ENCODE assay signal across 8 mouse cellular contexts in the genomic region with DNA sequence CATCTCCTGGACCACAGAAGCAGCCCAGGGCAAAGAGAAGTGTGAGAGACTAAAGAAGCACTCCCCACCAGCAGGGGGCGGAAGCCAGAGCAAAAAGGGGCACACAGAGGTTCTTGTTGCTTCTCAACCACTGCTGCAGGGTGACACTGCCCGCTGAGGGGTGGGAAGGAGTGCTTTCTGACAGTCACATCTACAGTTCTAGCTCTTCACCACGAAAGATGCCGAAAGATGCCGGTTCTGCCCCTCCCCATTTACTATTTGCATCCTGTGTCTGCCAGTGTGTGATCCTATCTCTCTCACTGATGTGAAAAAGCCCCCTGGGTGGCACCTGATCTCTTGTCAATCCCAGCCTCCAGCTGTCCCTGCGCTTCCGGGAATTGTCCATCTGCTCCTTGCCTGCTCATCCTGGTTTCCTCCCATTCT.
DNase-seq lines count a peak whose midpoint lies in the region; ATAC-seq lines count a peak whose summit lies in the region.

No protein-coding gene starts in this region.

- no peaks in the 10 kb centered on the region for H3K4me1 ChIP-seq in hindbrain, embryonic 11.5 days (replicated peaks; ENCODE audit: control insufficient read depth, insufficient read depth, low read length)
- no peaks in the 10 kb centered on the region for H3K4me1 ChIP-seq in hindbrain, embryonic 16.5 days (ENCODE audit: control insufficient read depth, insufficient read depth, low read depth, low read length)
- H3K4me1 ChIP-seq in embryonic facial prominence, embryonic 13.5 days: peaks cover 20% of the 10 kb centered on the region

- no peak overlapping the region for H3K9ac ChIP-seq in hindbrain, embryonic 11.5 days (ENCODE audit: low read depth, low read length)
- no peak overlapping the region for H3K9ac ChIP-seq in hindbrain, embryonic 16.5 days (ENCODE audit: low read depth, low read length)
- H3K9ac ChIP-seq in embryonic facial prominence, embryonic 13.5 days: no peak overlapping the region

- no peak overlapping the region for H3K27ac ChIP-seq in hindbrain, embryonic 11.5 days (ENCODE audit: low read depth, low read length)
- no peak overlapping the region for H3K27ac ChIP-seq in hindbrain, embryonic 16.5 days (ENCODE audit: low read depth, low read length)
- H3K27ac ChIP-seq in embryonic facial prominence, embryonic 13.5 days: 0 out of 2 replicates have a peak overlapping the region, but pooled peaks have one; percentile 77

- H3K9me3 ChIP-seq in hindbrain, embryonic 11.5 days (ENCODE audit: control insufficient read depth, low read length): no peaks in the 10 kb centered on the region
- H3K9me3 ChIP-seq in hindbrain, embryonic 16.5 days (ENCODE audit: control insufficient read depth, low read length): no peaks in the 10 kb centered on the region
- H3K9me3 ChIP-seq in embryonic facial prominence, embryonic 13.5 days: no peaks in the 10 kb centered on the region

- no peaks in the 10 kb centered on the region for H3K27me3 ChIP-seq in hindbrain, embryonic 11.5 days (ENCODE audit: control insufficient read depth, insufficient read depth, low read length)
- H3K27me3 ChIP-seq in hindbrain, embryonic 16.5 days (replicated peaks; ENCODE audit: control insufficient read depth, insufficient read depth, low read length): no peaks in the 10 kb centered on the region
- H3K27me3 ChIP-seq in embryonic facial prominence, embryonic 13.5 days: no peaks in the 10 kb centered on the region

- H3K4me2 ChIP-seq in hindbrain, embryonic 11.5 days (replicated peaks; ENCODE audit: low read depth, low read length): no peak overlapping the region
- no peak overlapping the region for H3K4me2 ChIP-seq in hindbrain, embryonic 16.5 days (ENCODE audit: low read length)
- H3K4me2 ChIP-seq in embryonic facial prominence, embryonic 13.5 days: no peak overlapping the region

- H3K36me3 ChIP-seq in hindbrain, embryonic 11.5 days (ENCODE audit: control insufficient read depth, insufficient read depth, low read length): no peaks in the 10 kb centered on the region
- H3K36me3 ChIP-seq in hindbrain, embryonic 16.5 days (ENCODE audit: control insufficient read depth, insufficient read depth, low read length): no peaks in the 10 kb centered on the region
- H3K36me3 ChIP-seq in embryonic facial prominence, embryonic 13.5 days: no peaks in the 10 kb centered on the region

- no peak overlapping the region for H3K4me3 ChIP-seq in hindbrain, embryonic 11.5 days (ENCODE audit: low read depth, low read length)
- no peak overlapping the region for H3K4me3 ChIP-seq in hindbrain, embryonic 16.5 days (ENCODE audit: low read length)
- H3K4me3 ChIP-seq in embryonic facial prominence, embryonic 13.5 days: no peak overlapping the region

- DNase-seq in hindbrain, embryonic 11.5 days (ENCODE audit: low spot score): peak; percentile 61
- peak; percentile 20 for DNase-seq in urinary bladder, postnatal 25 days (ENCODE audit: low spot score)
- DNase-seq in urinary bladder, adult 2 months (ENCODE audit: low spot score): no peak
- peak; percentile 64 for DNase-seq in lung, postnatal 25 days (ENCODE audit: low spot score)
- no peak for DNase-seq in c-Kit-positive CD71-positive TER-119-positive erythroid progenitor cells, embryonic 14.5 days (ENCODE audit: low spot score)

- WGBS in hindbrain, embryonic 11.5 days: 50% methylated on average over 7 of the region's 7 CpGs
- 45% methylated on average over 7 of the region's 7 CpGs for WGBS in hindbrain, embryonic 16.5 days
- 57% methylated on average over 7 of the region's 7 CpGs for whole genome bisulfite sequencing in embryonic facial prominence, embryonic 13.5 days

- ATAC-seq in hindbrain, embryonic 11.5 days (ENCODE audit: low FRiP score): peak; percentile 22; the same call in 1 of the 2 replicates
- ATAC-seq in hindbrain, embryonic 16.5 days: no peak
- no peak; the same call in 1 of the 2 replicates for ATAC-seq in embryonic facial prominence, embryonic 13.5 days (ENCODE audit: insufficient number of reproducible peaks, insufficient read depth, low FRiP score, low TSS enrichment, low read depth)
- no peak for ATAC-seq in cerebellum, adult (ENCODE audit: insufficient number of reproducible peaks, low FRiP score, low TSS enrichment)

Comparison
In these comparisons a context has a peak if more than half of its experiments do, and no peak if none do; other contexts are left out.
1. DNase-seq: peak in hindbrain, embryonic 11.5 days (single experiment), urinary bladder, postnatal 25 days (single experiment) and lung, postnatal 25 days (single experiment); none in urinary bladder, adult 2 months (single experiment) and c-Kit-positive CD71-positive TER-119-positive erythroid progenitor cells, embryonic 14.5 days (single experiment).